Mouse (Mus musculus): ENCODE results near the gene Tbc1d22a.
"Not testable (repeated sequence)": the region's sequence is repeated elsewhere in the genome, so short reads cannot be mapped to it uniquely, and the experiment has no call there.

The Tbc1d22a gene

GRCm38 (mm10) chr15:86205300-86205699 is 9.0 kb upstream of the Tbc1d22a start:
- DNase-seq, result peak; percentile 77

DNA sequence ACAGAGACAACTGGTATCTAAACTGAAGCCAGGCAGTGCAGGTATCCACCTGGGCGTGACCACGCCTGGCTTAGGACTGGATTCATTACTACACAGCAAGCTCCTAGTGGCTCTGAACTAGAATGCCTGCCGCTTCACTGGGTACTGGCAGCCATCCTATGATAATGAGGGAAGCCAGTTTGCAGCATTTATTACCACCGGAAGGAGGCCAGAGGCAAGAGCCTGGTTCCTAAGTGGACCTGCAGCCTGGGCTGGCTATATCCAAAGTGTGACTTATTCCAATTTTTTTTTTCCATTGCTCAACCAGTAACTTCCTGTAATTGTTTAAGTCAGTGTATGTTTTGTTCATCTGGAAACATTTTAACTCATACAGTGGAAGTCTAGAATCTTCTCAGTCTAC is 7.9 kb upstream of the Tbc1d22a start:
- DNase-seq, result no peak

GRCm38 (mm10) chr15:86212193-86212592 is 2.1 kb upstream of the Tbc1d22a start:
- DNase-seq, result not testable (repeated sequence)

DNA sequence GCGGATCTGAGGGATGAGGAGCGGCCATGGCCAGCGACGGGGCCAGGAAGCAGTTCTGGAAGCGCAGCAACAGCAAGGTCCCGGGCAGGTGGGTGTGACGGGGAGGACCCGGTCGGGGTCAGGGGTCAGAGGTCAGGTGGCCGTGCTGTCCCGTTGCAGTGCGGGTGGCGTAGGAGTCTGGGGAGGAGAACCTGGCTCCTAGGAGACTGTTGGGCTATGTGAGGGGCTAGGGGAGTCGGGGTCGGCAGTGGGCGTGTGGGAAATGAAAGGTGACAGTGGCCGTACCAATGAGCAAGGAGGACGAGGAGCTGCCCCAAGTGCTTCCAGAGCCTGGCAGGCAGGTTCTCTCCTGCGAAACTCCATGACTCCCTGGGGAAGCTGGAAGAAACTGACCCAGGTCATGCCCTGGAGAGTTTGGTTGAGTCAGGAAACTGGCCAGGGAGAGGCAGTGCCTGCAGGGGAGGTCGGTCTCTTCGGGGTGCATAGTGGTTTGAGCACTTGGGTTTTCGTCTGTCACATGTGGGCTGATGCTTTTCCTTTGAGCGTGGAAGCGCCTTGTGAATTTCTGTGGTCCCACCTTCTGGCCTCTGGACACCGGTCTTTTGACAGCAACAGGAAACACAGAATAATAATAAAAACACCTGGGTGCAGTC is 416 bp downstream of the Tbc1d22a start:
- DNase-seq, result no peak

DNA sequence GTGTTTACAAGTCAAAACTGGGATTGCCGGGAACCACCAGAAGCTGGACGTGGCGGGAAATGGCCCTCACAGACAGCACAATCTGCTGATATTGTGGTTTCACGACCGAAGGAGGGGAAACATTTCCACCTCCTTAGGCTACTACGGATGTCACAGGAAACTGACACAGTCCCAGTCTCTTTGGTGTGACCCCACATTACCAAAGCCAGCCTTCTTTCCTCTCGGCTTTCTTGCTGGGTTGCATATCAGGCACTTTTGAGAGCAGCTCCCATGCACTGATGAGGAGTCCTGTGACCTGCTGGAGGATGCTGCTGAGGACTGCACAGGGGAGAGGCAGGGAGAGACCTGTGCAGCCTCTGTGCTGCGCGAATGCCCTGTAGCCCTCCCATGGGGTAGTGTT is 2.4 kb downstream of the Tbc1d22a start:
- not testable (repeated sequence) for DNase-seq

- DNase-seq, result no peak
Observed at GRCm38 (mm10) chr15:86219534-86220228, 5.4 kb downstream of the Tbc1d22a start.

GRCm38 (mm10) chr15:86220229-86220630 is 6.0 kb downstream of the Tbc1d22a start:
- DNase-seq, result peak; percentile 68

- DNase-seq, result peak; percentile 30
Observed at GRCm38 (mm10) chr15:86220715-86221114, 6.5 kb downstream of the Tbc1d22a start.

GRCm38 (mm10) chr15:86221369-86221768 is 7.1 kb downstream of the Tbc1d22a start:
- DNase-seq, result no peak

DNA sequence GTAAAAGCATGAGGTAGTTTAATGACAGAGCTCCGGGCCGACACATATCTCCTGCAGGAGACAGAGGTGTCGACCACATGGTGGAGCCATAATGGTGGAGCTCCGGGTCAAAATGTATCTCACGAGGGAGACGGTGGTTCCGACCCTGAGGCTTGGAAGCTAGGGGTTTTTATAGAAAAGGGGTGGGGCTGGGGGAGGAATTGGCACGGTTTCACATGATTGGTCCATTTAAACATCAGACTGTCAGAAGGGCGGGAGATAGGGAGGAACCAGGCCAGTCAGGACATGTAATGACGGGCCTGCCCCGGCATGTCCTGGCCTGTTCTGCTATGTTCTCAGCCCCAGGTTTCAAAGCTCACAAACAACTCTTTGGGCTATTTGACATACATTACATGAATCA is 7.6 kb downstream of the Tbc1d22a start:
- DNase-seq, result not testable (repeated sequence)

DNA sequence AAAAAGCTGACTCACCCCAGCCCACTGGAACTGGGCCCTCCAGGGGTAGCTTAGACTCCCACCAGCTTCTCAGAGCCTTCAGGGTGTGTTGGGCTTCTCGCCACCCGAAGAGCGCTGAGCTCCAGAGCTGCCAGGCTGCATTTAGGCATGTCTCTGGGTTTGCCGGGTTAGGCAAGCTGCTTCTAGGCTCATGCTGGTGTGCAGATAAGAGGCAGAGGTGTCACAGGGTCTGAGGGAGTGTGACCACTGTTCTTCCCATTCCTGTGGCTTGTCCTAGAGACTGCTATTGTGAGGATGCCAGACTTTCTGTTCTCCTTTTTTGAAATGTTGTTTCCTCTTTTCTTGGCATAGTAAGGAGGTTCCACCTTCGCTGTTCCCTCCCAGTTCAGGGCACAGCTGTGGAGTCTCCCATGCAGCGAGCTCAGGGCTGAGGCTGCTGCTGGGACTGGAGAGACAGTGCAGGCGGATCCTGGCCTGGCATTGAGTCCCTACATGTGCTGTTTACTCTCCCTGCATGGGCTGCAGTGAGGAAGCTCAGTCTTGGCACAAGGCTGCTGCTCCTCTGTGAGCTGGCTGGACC is 10.8 kb downstream of the Tbc1d22a start:
- no peak for DNase-seq

- DNase-seq, result no peak
Observed at GRCm38 (mm10) chr15:86226221-86226620, 12.0 kb downstream of the Tbc1d22a start.

- no peak for DNase-seq
Observed at GRCm38 (mm10) chr15:86226968-86227367, 12.7 kb downstream of the Tbc1d22a start.

DNA sequence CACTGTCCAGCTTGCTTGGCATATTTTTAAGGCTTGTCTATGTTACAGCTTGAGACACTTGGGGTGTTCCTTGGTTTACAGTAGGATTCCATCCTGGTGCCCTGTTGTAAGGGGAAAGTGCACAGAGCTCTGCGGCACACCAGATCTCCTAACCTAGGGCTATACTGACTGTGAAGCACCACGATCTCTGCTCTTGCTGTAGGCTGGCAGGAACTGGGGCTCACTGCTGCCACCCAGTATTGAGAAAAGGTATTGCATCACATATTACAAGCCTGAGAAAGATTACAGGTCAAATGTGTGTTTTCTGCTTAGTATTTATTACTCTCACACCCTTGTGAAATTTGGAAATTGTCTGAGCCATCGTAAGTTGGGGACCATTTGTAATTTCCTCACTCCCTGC is 13.9 kb downstream of the Tbc1d22a start:
- peak; percentile 66 for DNase-seq

DNA sequence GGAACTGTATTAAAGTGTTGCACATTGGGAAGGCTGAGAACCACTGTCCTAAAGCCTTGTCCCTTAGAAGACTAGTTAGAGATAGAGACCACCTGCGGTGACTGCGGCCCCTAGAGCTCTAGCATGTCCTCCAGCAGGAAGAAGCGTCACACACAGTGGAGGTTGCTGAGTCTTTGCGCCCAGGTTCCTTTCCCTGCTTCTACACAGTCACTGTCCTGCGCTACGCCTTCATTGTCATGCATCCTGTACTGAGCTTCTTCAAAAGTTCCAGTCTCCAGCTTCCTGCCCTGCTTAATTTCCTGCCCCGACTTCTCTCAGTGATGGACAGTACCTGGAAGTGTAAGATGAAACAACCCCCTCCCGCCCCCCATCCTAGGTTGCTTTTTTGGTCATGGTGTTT is 14.8 kb downstream of the Tbc1d22a start:
- DNase-seq, result no peak

DNA sequence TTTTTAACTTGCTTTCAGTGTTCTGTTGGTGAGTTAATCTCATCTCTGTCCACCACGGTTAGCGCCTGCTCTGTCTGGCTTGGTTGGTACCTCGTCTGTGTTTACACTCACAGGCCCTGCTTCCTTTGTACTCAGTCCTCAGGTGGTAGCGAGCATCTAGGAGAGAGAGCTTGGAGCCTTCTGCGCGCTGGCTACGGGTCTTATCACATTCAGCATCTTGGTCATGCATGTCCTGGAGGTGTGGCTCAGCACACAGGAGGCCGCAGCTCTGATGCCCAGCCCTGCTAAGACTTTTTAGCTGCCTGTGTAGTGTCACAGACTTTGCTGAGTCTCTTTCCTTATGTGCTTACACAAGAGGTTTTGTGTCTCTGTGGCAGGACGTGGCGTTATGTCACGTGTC is 15.4 kb downstream of the Tbc1d22a start:
- no peak for DNase-seq

DNA sequence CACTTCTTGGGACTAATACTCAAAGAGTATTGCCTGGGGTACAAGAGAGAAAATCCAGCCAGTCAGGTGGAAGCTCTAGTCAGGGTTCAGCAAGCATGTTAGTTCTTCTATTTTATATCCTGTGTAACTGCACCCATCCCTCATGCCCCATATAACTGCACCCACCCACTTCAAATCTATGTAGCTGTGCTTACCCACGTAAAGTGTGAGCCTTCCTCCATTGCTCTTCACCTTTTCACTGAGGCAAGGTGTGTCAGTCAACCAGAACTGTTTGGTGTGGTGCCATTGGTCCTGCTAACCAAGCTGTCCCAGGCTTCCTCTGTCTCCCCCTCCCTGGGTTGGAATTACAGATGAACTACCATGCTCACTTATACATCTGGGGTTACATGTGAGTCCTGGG is 16.9 kb downstream of the Tbc1d22a start:
- no peak for DNase-seq

DNA sequence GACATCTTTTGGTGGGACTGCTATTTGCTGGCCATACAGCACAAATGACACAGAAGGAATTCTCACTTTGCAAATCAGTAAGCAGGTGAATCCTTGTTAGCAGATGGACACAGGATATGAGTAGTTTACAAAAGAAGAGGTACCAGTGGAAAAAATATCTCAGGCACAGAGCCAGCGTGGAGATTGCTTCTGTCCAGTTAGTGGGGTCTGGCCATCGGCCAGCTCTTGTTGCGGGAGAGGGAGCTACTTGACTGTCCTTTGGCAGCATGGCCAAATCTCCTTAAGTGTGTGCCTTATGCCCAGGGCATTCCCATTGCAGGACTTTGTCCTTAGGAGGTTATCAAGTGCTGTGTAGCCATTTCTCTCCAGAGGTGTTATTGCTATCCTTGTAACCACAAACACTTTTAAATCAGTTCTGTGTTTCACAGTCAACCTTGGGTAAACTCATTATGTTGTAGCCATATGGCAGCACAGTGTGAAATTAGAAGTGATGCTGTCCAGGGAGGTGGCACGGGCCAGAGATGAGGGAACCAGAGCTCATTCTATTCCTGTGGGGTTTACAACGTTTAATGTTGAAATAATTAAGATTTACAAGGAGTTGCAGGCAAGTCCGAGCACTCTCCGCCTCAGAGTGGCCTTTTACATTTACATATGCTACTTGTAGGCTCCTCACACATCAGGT is 17.7 kb downstream of the Tbc1d22a start:
- no peak for DNase-seq

DNA sequence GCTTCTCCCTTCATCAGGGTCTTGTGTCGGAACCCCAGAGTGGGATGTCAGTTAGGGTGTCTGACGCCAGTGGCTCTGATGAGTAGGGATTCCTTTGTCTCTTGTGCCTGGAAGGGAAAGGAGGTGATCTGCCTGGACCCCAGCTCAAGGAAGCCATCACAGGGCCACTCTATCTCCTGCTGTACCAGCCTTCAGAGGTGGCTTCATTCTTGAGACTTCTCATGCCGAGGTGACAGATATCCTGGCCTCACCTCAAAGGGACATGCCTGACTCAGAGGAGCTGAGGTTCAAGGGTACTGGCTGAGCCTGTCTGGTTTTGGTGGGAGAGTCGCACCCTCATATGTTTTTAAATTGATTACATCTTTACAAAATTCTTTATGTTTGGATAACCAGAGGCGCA is 19.7 kb downstream of the Tbc1d22a start:
- DNase-seq, result no peak

- DNase-seq, result no peak
Observed at GRCm38 (mm10) chr15:86234517-86235441, 20.5 kb downstream of the Tbc1d22a start.

DNA sequence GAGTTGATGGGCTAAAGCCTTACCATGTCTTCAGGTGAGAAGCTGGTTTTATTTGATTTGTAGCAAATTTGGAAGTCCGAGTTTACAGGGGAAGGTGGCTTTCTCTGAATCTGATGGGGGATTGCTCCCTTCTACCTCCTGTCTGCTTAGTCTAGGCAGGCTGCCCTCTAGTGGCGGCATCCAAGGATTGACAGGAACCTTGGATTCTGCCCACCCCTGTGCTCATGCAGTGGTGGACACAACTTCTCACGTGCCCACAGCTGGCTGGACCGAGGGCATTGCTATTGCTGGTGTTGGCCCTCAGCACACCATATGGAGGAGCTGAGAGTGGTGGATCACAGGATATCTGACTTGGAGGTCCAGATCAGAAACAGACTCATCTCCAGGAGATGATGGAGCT is 22.0 kb downstream of the Tbc1d22a start:
- DNase-seq, result peak; percentile 75

DNA sequence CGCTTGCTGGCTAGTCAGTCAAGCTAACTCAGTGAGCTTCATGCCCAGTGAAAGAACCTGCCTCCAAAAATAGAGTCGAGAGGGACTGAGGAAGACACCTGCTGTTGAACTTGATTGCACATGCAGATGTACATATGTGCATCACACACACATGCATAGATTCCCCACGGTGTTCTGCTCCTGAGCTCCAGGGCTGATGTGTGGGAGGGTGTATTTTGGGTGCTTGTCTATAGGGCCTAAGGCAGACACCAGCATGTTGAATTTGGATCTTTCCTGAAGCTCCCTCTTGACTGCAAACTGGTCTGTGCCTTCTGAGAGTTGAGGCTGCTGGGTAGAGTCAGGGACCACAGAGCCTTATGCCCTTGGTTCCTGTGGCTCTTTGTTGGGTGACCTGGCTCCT is 23.8 kb downstream of the Tbc1d22a start:
- DNase-seq, result no peak

- no peak for DNase-seq
Observed at GRCm38 (mm10) chr15:86239068-86239467, 24.8 kb downstream of the Tbc1d22a start.

Data from lung, postnatal 14 days (tissue).